Mouse (Mus musculus) midbrain, embryonic 14.5 days (tissue): ENCODE results near the gene Ces5a. TPM values are rescaled to one million over a fixed set of nuclear protein-coding genes. Genes with fewer than 3 reads are reported as not detected.
A peak's percentile ranks its signal among the peaks of the same experiment; 100 is the strongest.

Experiments used
- ATAC-seq: fragments of 200-750 bp; cut with Nextera tagmentation; 2 replicates; pipeline ENCODE4 v1.8.0; 2017; ENCODE audit warnings: moderate number of reproducible peaks, moderate library complexity; ENCODE audit not compliant: low FRiP score, low TSS enrichment
- DNase-seq: peaks from one replicate; pipeline ENCODE4 v3.0.0-alpha.2; 2015
- H3K27ac ChIP-seq: fragments of 300-500 bp; sonication (generic); replicated peaks from 2 replicates; pipeline ENCODE4 v1.5.1; 2014; ENCODE audit warnings: mild to moderate bottlenecking, low read depth, low read length, moderate library complexity
- H3K27me3 ChIP-seq: fragments of 300-500 bp; sonication (generic); 2 replicates; pipeline ENCODE4 v1.6.1; 2014; ENCODE audit warnings: low read length, control low read depth, mixed read lengths; ENCODE audit not compliant: control insufficient read depth, insufficient read depth
- H3K36me3 ChIP-seq: fragments of 300-500 bp; sonication (generic); 2 replicates; pipeline ENCODE4 v1.6.1; 2014; ENCODE audit warnings: low read length, control low read depth; ENCODE audit not compliant: control insufficient read depth, insufficient read depth
- H3K4me1 ChIP-seq: fragments of 300-500 bp; sonication (generic); 2 replicates; pipeline ENCODE4 v1.6.1; 2014; ENCODE audit warnings: mild to moderate bottlenecking, antibody characterized with exemption, low read length, control low read depth; ENCODE audit not compliant: control insufficient read depth, insufficient read depth
- H3K4me2 ChIP-seq: fragments of 300-500 bp; sonication (generic); 2 replicates; pipeline ENCODE4 v1.6.1; 2014; ENCODE audit warnings: mild to moderate bottlenecking, low read length, moderate library complexity
- H3K4me3 ChIP-seq: fragments of 300-500 bp; sonication (generic); replicated peaks from 2 replicates; pipeline ENCODE4 v1.5.1; 2014; ENCODE audit warnings: low read depth, low read length
- H3K9ac ChIP-seq: fragments of 300-500 bp; sonication (generic); replicated peaks from 2 replicates; pipeline ENCODE4 v1.6.1; 2014; ENCODE audit warnings: mild to moderate bottlenecking, low read length, moderate library complexity
- H3K9me3 ChIP-seq: fragments of 300-500 bp; sonication (generic); 2 replicates; pipeline ENCODE4 v1.6.1; 2016; ENCODE audit warnings: low read length, control low read depth, mixed read lengths; ENCODE audit not compliant: control insufficient read depth
- WGBS: fragments of 180-500 bp; shearing (Covaris S2); extraction: QIAGEN DNeasy Blood & Tissue Kit; methylation state at CpG from one replicate; pipeline ENCODE4 v1.1.7; 2014; 5-methylcytosine and 5-hydroxymethylcytosine counted together
- polyA plus RNA-seq: library from polyadenylated mRNA; unstranded; fragments of >200 nt; fragmentation: Nextera tagmentation; extraction: Ambion mirVana; gene quantifications from 2 replicates; pipeline ENCODE4 v1.2.1, GENCODE M21; 2014

The Ces5a gene
- polyA plus RNA-seq = 0.61 and 0.93 TPM in 2 replicates

DNA sequence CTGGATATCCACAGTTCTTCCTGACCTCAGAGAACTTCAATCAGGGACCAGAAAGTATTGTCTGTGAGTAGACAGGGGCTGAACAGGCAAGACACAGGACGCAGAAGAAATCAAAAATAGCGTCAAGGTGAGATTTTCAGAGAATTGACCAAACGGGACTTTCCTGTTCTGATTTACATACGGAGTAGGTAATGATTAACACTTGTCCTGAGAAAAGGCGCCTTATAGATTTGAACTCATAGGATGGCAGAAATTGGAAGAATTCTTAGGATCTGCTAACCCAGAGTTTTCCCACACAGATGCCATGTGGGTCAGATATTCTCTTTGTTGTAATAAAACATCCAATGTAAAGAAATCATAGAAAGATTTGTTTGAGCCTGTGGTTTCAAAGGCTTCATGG, at the start of gene Ces5a:
Gene Ces5a, minus strand, starts transcription at position 101 of the 400 bp plus-strand sequence.
- DNase-seq = no peak
- no peak within 1 kb of the TSS for H3K4me3 ChIP-seq

DNA sequence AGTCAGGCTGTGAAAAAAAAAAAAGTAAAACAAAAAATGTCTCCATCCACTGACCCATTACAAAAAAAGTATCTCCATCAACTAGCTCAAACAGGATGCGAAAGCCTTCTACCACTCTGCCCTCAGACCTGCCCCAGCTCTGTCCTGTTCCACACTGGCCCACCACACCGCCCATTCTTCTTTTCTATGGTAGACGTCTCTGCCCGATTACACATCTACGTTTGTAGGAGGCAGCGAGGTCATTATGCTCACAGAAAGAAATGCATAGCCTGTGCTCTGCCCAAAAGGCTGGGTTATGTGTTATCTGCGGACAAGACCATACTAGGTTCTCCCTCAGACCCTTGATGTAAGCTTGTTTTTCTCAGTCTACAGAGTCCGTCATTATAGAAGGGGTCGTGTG, 37.2 kb upstream of the Ces5a start:
- 77% methylated on average over 9 of the region's 9 CpGs for WGBS
- ATAC-seq = no peak
- H3K27ac ChIP-seq = peak overlapping the region; percentile 83

More for the DNA sequence above, at the start of gene Ces5a:
- H3K27ac ChIP-seq = no peak within 1 kb of the TSS
- H3K27me3 ChIP-seq = no peaks in the 10 kb centered on the region
- H3K36me3 ChIP-seq = no peaks in the 10 kb centered on the region
- H3K4me1 ChIP-seq = no peaks in the 10 kb centered on the region
- WGBS = 92% methylated on average over 5 of the region's 5 CpGs
- no peak for ATAC-seq
- no peak within 1 kb of the TSS for H3K9ac ChIP-seq
- no peak within 1 kb of the TSS for H3K4me2 ChIP-seq
- H3K9me3 ChIP-seq = no peaks in the 10 kb centered on the region

GRCm38 (mm10) chr8:93572095-93572501, 36.5 kb upstream of the Ces5a start:
- 6% methylated on average over 2 of the region's 2 CpGs for WGBS
- Histone ChIP-seq H3K36me3 (no peaks in the 10 kb centered on the region), H3K27ac (peak overlapping the region; percentile 83), H3K4me2 (no peak overlapping the region), H3K4me3 (no peak overlapping the region), H3K9me3 (no peaks in the 10 kb centered on the region), H3K9ac (no peak overlapping the region), H3K4me1 (peaks cover 36% of the 10 kb centered on the region), H3K27me3 (no peaks in the 10 kb centered on the region)
- peak; percentile 80 for ATAC-seq
- peak; percentile 84 for DNase-seq

More for the DNA sequence above, 37.2 kb upstream of the Ces5a start:
- no peak overlapping the region for H3K4me2 ChIP-seq
- no peak overlapping the region for H3K4me3 ChIP-seq
- no peak for DNase-seq
- H3K27me3 ChIP-seq = no peaks in the 10 kb centered on the region
- no peaks in the 10 kb centered on the region for H3K9me3 ChIP-seq
- H3K36me3 ChIP-seq = no peaks in the 10 kb centered on the region
- no peak overlapping the region for H3K9ac ChIP-seq
- peaks cover 36% of the 10 kb centered on the region for H3K4me1 ChIP-seq

DNA sequence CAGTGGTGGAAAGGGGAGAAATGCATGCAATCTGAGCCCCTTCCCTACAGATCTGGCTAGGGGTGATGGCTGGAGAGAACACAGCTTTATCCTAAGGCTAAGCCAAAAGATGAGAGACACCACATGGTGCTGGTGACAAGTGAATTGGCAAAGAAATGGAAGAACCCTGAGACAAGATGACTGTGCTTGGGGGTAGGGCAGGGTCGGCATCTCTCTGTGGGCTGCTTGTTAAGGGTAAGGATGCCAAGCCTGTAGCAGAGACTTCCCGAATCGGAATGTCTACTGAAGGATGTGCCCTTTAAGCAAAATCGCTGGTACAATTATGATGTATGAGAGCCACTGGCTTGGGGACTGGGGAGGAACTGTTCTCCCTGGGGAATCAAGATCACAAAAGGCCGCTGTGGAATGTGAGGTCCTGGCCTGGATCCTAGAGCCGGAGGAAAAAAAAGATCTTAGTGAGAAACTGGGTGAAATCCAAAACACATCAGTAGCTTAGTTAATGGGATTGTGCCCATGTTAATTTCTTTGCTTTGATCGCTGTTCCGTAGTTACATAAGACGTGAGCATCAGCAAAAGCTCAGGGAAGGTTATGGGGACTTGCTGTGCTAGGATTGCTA, 35.8 kb upstream of the Ces5a start:
- WGBS = 4% methylated on average over 9 of the region's 9 CpGs
- Histone ChIP-seq H3K9me3 (no peaks in the 10 kb centered on the region), H3K4me2 (no peak overlapping the region), H3K4me3 (no peak overlapping the region), H3K27ac (peak overlapping the region; percentile 83), H3K27me3 (no peaks in the 10 kb centered on the region), H3K9ac (no peak overlapping the region), H3K4me1 (peaks cover 36% of the 10 kb centered on the region), H3K36me3 (no peaks in the 10 kb centered on the region)
- ATAC-seq = peak; percentile 46; the same call in 1 of the 2 replicates
- peak; percentile 81 for DNase-seq

DNA sequence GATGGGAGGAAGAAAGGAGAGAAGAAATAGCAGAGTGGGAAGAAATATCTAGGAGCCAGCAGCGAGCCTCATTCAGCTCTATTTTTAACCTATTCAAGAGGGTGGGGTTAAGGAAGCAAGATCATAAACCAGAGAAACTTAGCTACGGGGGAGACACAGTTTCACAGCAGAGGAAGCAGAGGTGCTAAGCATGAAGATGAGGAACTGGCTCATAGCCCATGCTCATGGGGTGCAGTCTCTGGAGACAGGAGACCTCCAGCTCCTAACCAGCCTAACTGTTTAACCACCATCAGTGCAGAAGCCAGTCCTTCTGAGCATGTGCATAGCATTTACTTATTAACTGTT, 34.5 kb upstream of the Ces5a start:
- Histone ChIP-seq H3K4me3 (no peak overlapping the region), H3K36me3 (no peaks in the 10 kb centered on the region), H3K27me3 (no peaks in the 10 kb centered on the region), H3K27ac (peak overlapping the region; percentile 78), H3K9ac (no peak overlapping the region), H3K4me1 (peaks cover 36% of the 10 kb centered on the region), H3K4me2 (peak overlapping the region; percentile 11; the same call in 1 of the 2 replicates), H3K9me3 (no peaks in the 10 kb centered on the region)
- WGBS = 49% methylated on average over 2 of the region's 2 CpGs
- DNase-seq (peak; percentile 26), ATAC-seq (no peak)

DNA sequence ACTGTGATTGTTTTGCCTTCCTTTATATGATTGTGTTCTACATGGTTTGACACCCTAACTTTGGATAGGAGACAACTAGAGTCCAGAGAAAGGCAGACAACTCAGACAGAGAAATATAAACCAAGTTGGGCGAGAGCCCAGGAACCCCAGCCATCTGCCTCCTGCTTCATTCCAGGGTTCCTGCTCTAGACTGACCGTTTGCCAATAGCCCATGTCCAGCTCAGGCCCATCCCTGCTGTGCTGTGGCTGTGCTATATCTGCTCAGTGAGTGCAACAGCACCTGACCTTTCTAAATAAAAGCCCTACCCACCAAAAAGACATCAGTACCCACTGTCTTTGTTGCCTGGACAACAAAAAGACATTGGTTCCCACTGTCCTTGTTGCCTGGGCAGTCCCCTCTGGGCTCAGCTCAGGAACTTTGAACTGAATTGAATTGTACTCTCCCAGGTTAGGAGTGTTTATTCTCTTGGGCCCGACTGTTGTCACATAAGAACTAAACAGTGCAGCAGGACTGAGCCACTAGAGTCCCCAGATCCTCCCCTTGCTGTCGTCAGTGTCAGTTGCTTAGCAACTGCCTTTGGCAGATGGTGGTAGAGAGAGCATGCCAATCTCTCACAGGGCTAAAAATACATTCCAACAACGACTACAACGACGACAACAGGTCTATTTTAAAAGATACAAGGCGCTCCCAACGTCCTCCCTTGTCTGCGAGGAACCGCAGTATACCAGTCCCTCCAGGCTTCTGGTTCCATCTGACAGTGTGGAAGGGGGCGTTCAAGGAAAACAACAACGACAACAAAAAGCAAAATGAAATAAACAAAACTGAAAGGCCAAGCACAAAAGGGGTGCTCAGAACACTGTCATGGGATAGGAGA, 33.9 kb upstream of the Ces5a start:
- WGBS = 27% methylated on average over 13 of the region's 13 CpGs
- Histone ChIP-seq H3K4me1 (peaks cover 36% of the 10 kb centered on the region), H3K27me3 (no peaks in the 10 kb centered on the region), H3K9me3 (no peaks in the 10 kb centered on the region), H3K4me2 (peak overlapping the region; percentile 11; the same call in 1 of the 2 replicates), H3K4me3 (no peak overlapping the region), H3K36me3 (no peaks in the 10 kb centered on the region), H3K9ac (no peak overlapping the region), H3K27ac (peak overlapping the region; percentile 78)
- ATAC-seq = peak; percentile 69
- peak; percentile 86 for DNase-seq

DNA sequence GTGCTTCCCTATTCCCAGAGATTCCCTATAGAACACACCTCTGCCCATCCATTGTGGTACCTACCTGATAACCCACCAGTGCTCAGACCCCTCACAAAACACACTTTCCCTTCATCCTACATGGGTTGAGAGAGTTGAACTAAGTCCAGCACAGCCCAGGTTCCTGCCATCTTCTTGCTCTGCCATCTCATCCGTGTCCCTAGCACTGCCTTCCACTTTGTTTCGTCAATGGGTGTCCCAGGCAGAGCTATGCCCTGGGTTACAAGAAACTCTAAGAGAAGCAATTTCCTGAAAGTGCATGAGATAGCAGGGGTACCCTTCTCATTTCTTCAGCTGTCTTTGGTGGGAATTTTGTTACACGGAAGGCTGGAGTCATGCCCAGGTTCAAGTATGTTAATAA, 33.0 kb upstream of the Ces5a start:
- H3K4me1 ChIP-seq = peaks cover 36% of the 10 kb centered on the region
- ATAC-seq (no peak), DNase-seq (no peak)
- no peak overlapping the region for H3K27ac ChIP-seq
- 97% methylated on average over 3 of the region's 3 CpGs for WGBS
- H3K27me3 ChIP-seq = no peaks in the 10 kb centered on the region
- H3K4me3 ChIP-seq = no peak overlapping the region
- H3K4me2 ChIP-seq = no peak overlapping the region
- H3K36me3 ChIP-seq = no peaks in the 10 kb centered on the region
- no peaks in the 10 kb centered on the region for H3K9me3 ChIP-seq
- no peak overlapping the region for H3K9ac ChIP-seq

DNA sequence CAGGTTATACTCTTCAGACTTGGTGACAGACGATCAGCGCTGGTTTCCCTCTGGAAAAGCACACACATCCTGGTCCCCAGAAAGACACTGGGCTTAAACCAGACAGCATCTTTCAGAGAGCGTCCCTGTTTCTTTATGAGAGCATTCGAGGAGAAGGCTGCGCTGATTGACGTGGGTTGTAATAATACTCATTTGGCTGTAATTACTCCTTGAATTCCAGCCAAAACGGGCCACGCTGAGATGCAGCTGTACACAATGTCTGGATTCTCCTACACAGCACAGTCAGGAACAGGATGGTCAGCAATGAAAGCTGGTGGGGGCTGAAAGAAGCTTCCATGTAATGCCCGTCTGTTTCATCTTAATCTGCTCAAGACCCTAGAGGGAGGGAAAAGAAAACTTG, 31.5 kb upstream of the Ces5a start:
- Histone ChIP-seq H3K4me1 (peaks cover 27% of the 10 kb centered on the region), H3K9ac (no peak overlapping the region), H3K4me3 (no peak overlapping the region), H3K36me3 (no peaks in the 10 kb centered on the region), H3K9me3 (no peaks in the 10 kb centered on the region), H3K27ac (no peak overlapping the region), H3K4me2 (no peak overlapping the region), H3K27me3 (no peaks in the 10 kb centered on the region)
- ATAC-seq = no peak
- peak; percentile 51 for DNase-seq
- 84% methylated on average over 9 of the region's 9 CpGs for WGBS
